Mouse (Mus musculus): ENCODE measurements around the gene Akt1s1.

Gene Akt1s1

DNA sequence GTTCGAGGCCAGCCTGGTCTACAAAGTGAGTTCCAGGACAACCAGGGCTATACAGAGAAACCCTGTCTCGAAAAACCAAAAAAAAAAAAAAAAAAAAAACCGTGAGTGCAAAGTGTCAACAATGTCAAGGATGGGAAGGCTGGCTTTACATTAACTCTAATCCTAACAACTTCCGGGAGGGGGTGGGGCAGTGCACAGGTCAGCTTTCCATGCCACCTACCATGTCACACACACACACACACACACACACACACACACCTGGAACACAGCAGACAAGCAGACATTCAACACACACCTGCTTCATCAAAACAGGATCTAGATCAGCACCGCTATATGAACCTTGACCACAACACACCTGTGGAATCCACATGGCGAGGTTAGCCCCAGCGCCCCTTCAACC, 41.4 kb downstream of the Akt1s1 start:
- in situ Hi-C loops (cut with MboI; ENCODE audit: low pct_unique_long_range_greater_than_20kb in 1 of 2, low sequenced_read_pairs in 2 of 2, unreplicated experiment in 1 of 2) = no loop called here

DNA sequence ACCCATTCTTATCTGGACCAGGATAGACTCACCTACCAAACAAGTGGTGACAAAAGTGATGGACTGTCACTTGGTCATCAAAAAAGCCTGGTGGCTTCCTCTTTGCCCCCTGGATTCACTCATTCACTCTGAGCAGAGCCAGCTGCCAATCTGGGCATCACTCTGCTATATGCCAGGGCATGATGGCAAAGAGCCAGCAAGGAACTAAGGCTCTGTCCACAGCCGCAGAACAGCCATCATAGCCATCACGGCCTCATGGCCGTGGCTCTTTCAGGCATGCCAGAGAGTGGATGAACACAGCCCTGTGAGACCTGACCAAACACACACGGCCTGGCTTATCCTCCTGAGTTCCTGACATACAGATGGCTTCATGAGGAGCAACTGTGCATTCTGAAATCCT, 41.9 kb downstream of the Akt1s1 start:
- in situ Hi-C loops (cut with MboI; ENCODE audit: low pct_unique_long_range_greater_than_20kb in 1 of 2, low sequenced_read_pairs in 2 of 2, unreplicated experiment in 1 of 2) = no loop called here

DNA sequence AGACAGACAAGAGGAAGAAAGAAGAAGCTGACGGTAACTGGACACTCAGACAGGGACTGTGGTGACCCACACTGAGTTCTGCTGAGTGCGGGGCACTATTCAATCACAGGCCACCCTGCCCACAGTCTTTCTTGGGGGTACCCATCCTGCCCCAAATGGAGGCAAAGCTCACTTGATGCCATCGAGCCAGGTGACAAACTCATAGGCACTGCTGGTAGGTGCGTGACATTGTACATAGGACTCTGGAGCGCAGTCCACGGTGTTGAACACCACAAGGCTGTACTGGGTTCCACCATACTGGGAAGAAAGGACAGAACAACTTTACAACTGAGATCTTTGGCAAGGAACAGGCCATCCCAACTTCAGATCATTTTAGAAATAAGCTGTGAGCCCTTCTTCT, 42.8 kb downstream of the Akt1s1 start:
- in situ Hi-C loops (cut with MboI; ENCODE audit: low pct_unique_long_range_greater_than_20kb in 1 of 2, low sequenced_read_pairs in 2 of 2, unreplicated experiment in 1 of 2) = no loop called here

DNA sequence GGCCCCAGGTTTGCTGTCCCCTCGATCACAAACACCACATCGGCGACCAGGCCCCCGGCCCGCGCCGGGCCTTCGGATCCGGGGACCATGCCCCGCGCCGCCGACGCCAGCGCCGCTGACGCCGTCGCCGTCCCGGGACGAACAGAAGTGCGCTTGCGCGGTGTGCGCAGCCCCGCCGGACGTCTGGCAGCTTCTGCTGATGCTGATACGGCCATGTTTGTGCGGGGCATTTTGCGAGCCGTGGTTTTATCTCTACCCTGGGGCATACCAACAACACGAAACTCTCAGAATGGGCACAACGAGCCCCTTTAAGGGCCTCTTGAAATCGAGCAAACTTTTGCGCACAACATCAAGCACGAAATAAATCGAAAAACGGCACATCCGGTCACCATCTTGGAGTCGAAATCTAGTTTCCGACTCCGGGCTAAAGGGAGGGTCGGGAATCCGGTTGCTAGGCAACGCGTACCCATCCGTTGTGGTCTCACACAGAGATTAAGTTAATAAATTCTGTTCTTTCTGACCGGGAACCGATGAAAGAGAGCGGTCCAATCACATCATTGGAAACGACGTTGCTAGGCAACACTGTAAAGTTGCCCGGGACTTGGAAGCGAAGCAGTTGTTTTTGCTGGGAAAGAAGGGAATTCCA, 43.6 kb downstream of the Akt1s1 start, which contains the start of gene Med25:
Gene Med25, minus strand, starts transcription at position 437 of the 646 bp plus-strand sequence.
- in situ Hi-C loops (cut with MboI; ENCODE audit: low pct_unique_long_range_greater_than_20kb in 1 of 2, low sequenced_read_pairs in 2 of 2, unreplicated experiment in 1 of 2) = no loop called here

DNA sequence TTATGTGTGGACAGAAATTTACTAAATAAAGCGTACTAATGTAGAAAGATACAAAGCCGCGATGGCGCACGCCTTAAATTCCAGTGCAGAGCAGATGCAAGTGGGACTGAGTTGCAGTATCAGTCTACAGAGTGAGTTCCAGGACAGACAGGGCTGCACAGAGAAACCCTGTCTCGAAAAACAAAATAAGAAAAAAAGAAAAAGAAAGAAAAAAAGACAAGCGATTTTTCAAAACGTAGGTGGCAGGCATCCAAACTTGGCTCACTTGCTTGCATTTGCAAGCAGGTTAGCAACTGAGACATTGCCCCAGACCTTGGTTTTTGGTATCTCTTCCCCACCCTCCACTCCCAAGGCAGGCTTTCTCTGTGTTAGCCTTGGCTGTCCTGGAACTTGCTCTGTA, 44.4 kb downstream of the Akt1s1 start:
- in situ Hi-C loops (cut with MboI; ENCODE audit: low pct_unique_long_range_greater_than_20kb in 1 of 2, low sequenced_read_pairs in 2 of 2, unreplicated experiment in 1 of 2) = no loop called here

DNA sequence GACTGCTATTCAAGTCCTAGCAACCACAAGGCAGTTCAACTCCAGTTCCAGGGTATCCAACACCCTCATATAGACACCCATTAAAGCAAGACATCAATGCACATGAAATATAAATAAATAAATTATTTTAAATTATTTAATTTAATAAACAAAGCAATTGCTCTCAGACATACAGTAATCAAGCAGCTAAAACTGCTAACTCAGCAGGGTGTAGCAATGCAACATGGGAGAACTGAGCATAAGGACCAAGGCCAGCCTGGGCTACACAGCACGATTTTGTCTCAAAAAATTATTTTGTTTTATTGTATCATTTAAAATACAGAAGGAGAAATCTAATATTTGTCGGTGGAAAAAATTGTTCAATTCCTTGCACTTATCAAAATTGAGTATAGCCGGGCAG, 45.4 kb downstream of the Akt1s1 start:
- in situ Hi-C loops (cut with MboI; ENCODE audit: low pct_unique_long_range_greater_than_20kb in 1 of 2, low sequenced_read_pairs in 2 of 2, unreplicated experiment in 1 of 2) = no loop called here

DNA sequence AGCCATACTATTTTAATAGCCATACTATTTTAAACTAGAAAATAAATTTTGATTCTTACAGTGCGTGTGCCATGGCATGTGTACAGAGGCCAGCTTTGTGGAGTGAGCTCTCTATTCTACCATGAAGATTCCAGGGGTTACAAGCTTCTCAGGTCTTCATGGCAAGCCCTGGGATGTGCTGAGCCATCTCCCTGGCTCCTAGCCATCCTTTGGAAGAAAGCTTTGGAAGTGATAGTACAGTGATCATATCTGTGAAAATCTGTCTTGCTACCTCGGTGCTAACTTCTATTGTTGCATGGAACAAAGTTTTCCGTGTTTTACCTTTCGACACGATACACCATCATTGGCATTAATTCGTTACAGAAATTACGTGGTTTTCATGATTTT, 46.4 kb downstream of the Akt1s1 start:
- in situ Hi-C loops (cut with MboI; ENCODE audit: low pct_unique_long_range_greater_than_20kb in 1 of 2, low sequenced_read_pairs in 2 of 2, unreplicated experiment in 1 of 2) = no loop called here

DNA sequence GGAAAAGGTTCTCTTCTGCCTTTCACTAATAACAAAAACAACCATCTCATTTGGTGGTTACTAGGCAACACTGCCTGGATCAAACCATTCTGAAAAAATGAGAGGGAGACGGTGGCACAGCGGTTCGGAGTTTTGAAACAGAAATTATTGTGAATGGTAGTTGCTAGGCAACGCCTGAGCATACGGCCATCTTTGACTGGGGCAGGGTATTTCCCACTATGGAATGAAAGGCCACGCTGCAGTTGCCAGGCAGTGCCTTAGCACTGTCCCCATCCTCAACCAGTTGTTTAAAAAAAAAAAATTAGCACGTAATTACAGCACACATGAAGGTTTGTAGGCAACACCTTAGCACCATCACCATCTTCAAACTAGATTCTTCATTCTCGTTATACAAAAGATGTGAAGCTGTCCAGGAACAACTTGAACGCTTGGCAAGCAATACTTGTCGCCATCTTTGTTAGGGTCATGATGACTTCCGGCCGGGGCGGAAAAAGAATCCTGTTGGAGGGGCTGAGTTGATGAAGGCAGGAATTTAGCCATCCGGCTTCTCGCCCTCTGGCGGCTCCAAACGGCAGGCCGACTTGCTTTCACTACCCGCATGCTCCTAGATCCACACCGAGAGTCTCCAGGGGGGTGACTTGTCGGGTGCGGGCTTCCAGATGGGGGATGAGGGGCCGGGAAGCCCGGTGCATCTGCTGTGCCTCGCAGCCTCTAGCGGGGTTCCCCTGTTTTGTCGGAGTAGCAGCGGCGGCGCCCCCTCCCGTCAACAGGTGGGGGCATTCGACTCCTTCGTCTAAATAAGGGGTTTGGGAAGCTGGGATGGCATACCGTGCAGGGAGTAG, 47.0 kb downstream of the Akt1s1 start, which contains the start of gene Fuz:
Gene Fuz, plus strand, starts transcription at position 487 of the 842 bp plus-strand sequence.
- in situ Hi-C loops (cut with MboI; ENCODE audit: low pct_unique_long_range_greater_than_20kb in 1 of 2, low sequenced_read_pairs in 2 of 2, unreplicated experiment in 1 of 2) = no loop called here

DNA sequence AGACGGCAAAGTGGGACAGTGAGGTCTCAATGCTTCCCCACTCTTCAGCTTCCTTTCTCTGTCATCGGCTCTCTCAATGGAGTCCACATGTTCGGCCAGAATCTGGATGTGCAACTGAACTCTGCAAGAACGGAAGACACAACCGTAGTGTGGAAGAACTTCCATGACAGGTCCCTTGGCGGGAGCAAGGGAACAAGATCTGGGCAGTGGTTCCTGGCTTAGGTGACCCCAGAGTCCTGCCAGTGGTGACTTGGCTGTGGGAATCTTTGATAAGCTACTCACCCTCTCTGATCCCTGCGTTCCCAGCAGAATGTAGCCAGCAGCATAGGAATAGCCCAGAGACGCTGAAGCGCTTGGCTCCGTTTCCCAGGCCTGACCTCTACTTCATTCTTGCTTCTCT, 47.7 kb downstream of the Akt1s1 start:
- in situ Hi-C loops (cut with MboI; ENCODE audit: low pct_unique_long_range_greater_than_20kb in 1 of 2, low sequenced_read_pairs in 2 of 2, unreplicated experiment in 1 of 2) = no loop called here

DNA sequence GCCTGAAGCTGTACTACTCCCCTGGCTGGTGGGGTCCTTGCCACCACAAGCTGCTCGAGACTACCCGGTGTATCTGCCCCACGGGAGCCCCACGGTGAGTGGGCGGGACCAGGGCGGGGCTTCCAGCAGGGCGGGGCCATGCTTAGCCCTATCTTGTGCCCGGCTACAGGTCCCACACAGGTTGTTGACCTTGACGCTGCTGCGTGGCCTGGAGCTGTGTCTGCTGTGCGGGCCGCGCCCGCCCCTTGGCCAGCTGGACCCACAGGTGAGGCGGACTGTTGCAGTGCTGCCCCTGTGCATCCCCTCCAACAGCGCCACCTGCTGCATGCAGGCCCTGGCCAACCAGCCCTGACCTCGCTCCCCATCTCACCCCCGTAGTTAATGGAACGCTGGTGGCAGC, 49.8 kb downstream of the Akt1s1 start:
- in situ Hi-C loops (cut with MboI; ENCODE audit: low pct_unique_long_range_greater_than_20kb in 1 of 2, low sequenced_read_pairs in 2 of 2, unreplicated experiment in 1 of 2) = no loop called here

DNA sequence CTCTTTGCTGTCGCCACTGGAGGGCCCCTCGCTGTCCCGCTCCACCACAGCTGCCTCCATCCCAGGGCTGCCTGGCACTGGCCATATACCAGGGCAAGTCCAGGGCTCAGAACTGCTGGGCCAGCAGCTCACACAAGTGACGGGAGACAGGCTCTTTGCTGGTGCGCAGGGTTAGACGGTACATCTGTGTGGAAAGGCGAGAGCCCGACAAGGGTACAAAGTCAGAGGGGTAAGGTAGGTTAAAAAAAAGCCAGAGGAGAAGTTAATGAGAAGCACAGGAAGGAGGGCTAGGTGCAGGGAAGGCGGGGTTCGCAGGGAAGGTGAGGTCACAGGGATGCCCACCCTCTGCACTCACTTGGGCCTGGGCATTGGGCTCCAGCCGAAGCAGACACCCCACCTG, 51.8 kb downstream of the Akt1s1 start:
- in situ Hi-C loops (cut with MboI; ENCODE audit: low pct_unique_long_range_greater_than_20kb in 1 of 2, low sequenced_read_pairs in 2 of 2, unreplicated experiment in 1 of 2) = no loop called here

DNA sequence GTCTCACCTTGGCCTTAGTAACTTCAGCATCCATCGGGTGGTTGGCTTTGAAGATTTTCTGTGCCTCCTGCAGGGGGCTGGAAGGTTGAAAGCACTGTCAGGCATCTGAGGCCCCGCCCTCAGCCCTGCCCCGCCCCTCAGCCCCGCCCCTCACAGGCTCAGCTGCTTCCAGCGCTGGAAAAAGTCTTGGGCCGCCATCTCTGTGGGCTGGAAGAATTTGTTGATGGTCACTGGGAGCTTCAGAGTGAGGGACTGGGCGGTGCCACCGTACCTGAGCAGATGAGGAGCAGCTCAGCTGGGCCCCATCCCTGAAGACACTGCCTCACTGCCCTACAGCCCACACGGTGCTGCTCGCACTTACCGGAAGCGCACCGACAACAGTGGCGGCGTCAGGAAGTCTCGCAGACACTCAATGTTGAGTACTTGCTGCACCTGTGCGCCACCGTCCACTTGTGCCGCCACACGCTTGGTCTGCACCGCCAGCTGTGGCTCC, 52.5 kb downstream of the Akt1s1 start:
- in situ Hi-C loops (cut with MboI; ENCODE audit: low pct_unique_long_range_greater_than_20kb in 1 of 2, low sequenced_read_pairs in 2 of 2, unreplicated experiment in 1 of 2) = no loop called here

Measured in mouse embryonic stem cell (cell line).